Mouse (Mus musculus) MEL (cell line): ENCODE data around the gene Gpm6b.

Experiments used
- CTCF ChIP-seq, 3 experiments: IDR thresholded peaks in 2 of 3; conservative IDR thresholded peaks in 1 of 3; 2 replicates each; pipeline ENCODE4 v1.5.1; 2011 to 2012; ENCODE audit warnings: low read length in 3 of 3, low read depth in 2 of 3, mild to moderate bottlenecking in 2 of 3, improper control_type of control experiment in 1 of 3, inconsistent platforms in 1 of 3, mixed read lengths in 1 of 3, moderate library complexity in 1 of 3; ENCODE audit not compliant: control insufficient read depth in 1 of 3, insufficient read depth in 1 of 3, poor library complexity in 1 of 3, severe bottlenecking in 1 of 3
- ELF1 ChIP-seq: IDR thresholded peaks from 2 replicates; pipeline ENCODE4 v1.6.1; 2014; ENCODE audit warnings: low read depth, mild to moderate bottlenecking, inconsistent platforms, low read length, improper control_type of control experiment, moderate library complexity
- JUND ChIP-seq: IDR thresholded peaks from 2 replicates; pipeline ENCODE4 v1.6.1; 2011; ENCODE audit warnings: low read depth, mild to moderate bottlenecking, improper control_type of control experiment, low read length
- MAFK ChIP-seq: IDR thresholded peaks from 2 replicates; pipeline ENCODE4 v1.6.1; 2011; ENCODE audit warnings: low read depth, mild to moderate bottlenecking, low read length, improper control_type of control experiment, borderline replicate concordance
- MEF2A ChIP-seq: IDR thresholded peaks from 2 replicates; pipeline ENCODE4 v1.6.1; 2014; ENCODE audit warnings: low read depth, mild to moderate bottlenecking, inconsistent platforms, low read length, improper control_type of control experiment; ENCODE audit not compliant: poor library complexity, insufficient replicate concordance, severe bottlenecking; ENCODE audit errors: extremely low read depth
- NELFE ChIP-seq: IDR thresholded peaks from 2 replicates; pipeline ENCODE4 v1.6.1; 2011; ENCODE audit warnings: low read depth, low read length, improper control_type of control experiment
- POLR2A ChIP-seq, 2 experiments: IDR thresholded peaks; 2 replicates each; pipeline ENCODE4 v1.6.1; 2011 to 2012; ENCODE audit warnings: low read length in 2 of 2, mild to moderate bottlenecking in 2 of 2, control low read depth in 1 of 2, improper control_type of control experiment in 1 of 2, low read depth in 1 of 2, moderate library complexity in 1 of 2; ENCODE audit not compliant: control insufficient read depth in 1 of 2, insufficient read depth in 1 of 2, poor library complexity in 1 of 2
- SIN3A ChIP-seq: IDR thresholded peaks from 2 replicates; pipeline ENCODE4 v1.6.1; 2012; ENCODE audit warnings: low read length, improper control_type of control experiment, inconsistent platforms
- SMC3 ChIP-seq: IDR thresholded peaks from 2 replicates; pipeline ENCODE4 v1.6.1; 2011; ENCODE audit warnings: low read depth, low read length, improper control_type of control experiment
- TAL1 ChIP-seq: IDR thresholded peaks from 2 replicates; pipeline ENCODE4 v1.6.1; 2012; ENCODE audit warnings: mild to moderate bottlenecking, inconsistent platforms, low read length, moderate library complexity, mixed read lengths
- TBP ChIP-seq: IDR thresholded peaks from 2 replicates; pipeline ENCODE4 v1.8.0; 2011; ENCODE audit warnings: low read depth, low read length, improper control_type of control experiment
- USF2 ChIP-seq, 2 experiments: IDR thresholded peaks; 2 replicates each; pipeline ENCODE4 v1.6.1; 2011 to 2012; ENCODE audit warnings: improper control_type of control experiment in 2 of 2, low read length in 2 of 2, borderline replicate concordance in 1 of 2, inconsistent platforms in 1 of 2, low read depth in 1 of 2, mild to moderate bottlenecking in 1 of 2; ENCODE audit not compliant: insufficient read depth in 1 of 2

- no peak for TF ChIP-seq MEF2A
- no peak for TF ChIP-seq TAL1
- no peak for TF ChIP-seq MAFK
- no peak for TF ChIP-seq SIN3A
- no peak for TF ChIP-seq TBP
- TF ChIP-seq SMC3 = no peak
- no peak for TF ChIP-seq CTCF (IDR thresholded peaks at IDR 0.05 in 2 of 3, conservative IDR thresholded peaks at IDR 0.05 in 1 of 3; ENCODE audit: control insufficient read depth in 1 of 3, insufficient read depth in 1 of 3, low read depth in 2 of 3, low read length in 3 of 3, poor library complexity in 1 of 3, severe bottlenecking in 1 of 3)
- TF ChIP-seq JUND = no peak
- TF ChIP-seq NELFE = no peak
- no peak for TF ChIP-seq USF2 (IDR thresholded peaks at IDR 0.05; ENCODE audit: borderline replicate concordance in 1 of 2, insufficient read depth in 1 of 2, low read depth in 1 of 2, low read length in 2 of 2)
- no peak for TF ChIP-seq POLR2A (IDR thresholded peaks at IDR 0.05; ENCODE audit: control insufficient read depth in 1 of 2, insufficient read depth in 1 of 2, low read depth in 1 of 2, low read length in 2 of 2, poor library complexity in 1 of 2)
- TF ChIP-seq ELF1 = no peak
Measured at GRCm38 (mm10) chrX:166338784-166339520, 100.2 kb downstream of the Gpm6b start.
